Mouse (Mus musculus): ENCODE data around the gene Gtsf1. TPM values are rescaled to one million over a fixed set of nuclear protein-coding genes. Genes with fewer than 3 reads are reported as not detected.

Gene Gtsf1
- not detected in 2 replicates for polyA plus RNA-seq (2012; ENCODE audit: insufficient read depth, insufficient read length, missing spikeins)

DNA sequence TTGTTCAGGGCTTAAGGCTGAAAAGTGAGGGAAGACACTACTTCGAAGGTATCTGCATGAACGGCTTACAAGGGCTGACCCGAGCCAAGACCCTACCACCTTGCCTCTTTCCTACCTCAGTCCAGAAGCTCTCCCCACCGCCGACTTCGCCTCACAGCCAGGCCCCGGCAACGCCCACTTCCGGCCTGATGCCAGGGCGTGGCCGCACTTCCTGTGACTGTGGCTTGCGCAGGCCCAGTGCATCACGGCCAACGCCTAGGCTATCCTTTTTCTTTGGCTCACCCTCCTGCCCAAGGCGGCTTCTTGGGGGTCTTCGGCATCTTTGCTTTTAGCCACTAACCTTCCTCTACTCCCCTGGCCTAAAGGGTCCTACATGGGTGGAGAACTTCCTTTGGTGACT, at the start of gene Gtsf1:
Gene Gtsf1, minus strand, starts transcription at position 230 of the 400 bp plus-strand sequence.
- no peaks in the 10 kb centered on the region for H3K4me1 ChIP-seq (ENCODE audit: control insufficient read depth, insufficient read depth, low read length)
- no peak within 1 kb of the TSS for H3K27ac ChIP-seq (ENCODE audit: insufficient read depth, low read depth, low read length)
- TF ChIP-seq CTCF (IDR thresholded peaks at IDR 0.05; ENCODE audit: low read depth, low read length) (no peak), POLR2A (IDR thresholded peaks at IDR 0.05; ENCODE audit: borderline replicate concordance, low read depth, low read length) (no peak)
- no peak within 1 kb of the TSS for H3K4me3 ChIP-seq (ENCODE audit: insufficient read depth, low read length)

DNA sequence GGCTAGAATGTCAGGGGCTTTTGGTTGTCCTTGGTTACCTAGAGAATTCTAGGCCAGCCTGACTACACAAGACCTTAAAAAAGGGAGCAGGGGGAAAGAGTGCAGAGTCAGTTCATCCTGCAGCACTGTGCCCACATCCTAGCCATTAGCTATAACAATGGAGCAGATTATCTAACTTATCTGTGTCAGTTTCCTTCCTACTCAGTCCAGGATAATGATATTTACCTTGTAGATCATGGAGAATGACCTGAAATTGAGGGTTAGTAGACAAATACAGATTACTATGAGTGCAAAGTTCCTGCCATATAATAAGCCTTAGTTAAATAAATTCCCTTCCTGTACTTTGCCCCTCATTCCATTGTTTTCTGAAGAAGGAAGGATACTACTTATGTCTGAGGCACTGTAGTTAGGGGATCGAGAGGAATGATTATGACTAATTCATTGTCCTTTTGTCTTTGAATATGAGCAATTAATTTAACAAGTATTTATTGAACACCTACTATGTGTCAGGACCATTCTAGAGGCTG, 48.9 kb upstream of the Gtsf1 start:
- H3K27ac ChIP-seq (ENCODE audit: insufficient read depth, low read depth, low read length): no peak overlapping the region
- no peak for TF ChIP-seq CTCF (IDR thresholded peaks at IDR 0.05; ENCODE audit: low read depth, low read length)
- TF ChIP-seq POLR2A (IDR thresholded peaks at IDR 0.05; ENCODE audit: borderline replicate concordance, low read depth, low read length): no peak

DNA sequence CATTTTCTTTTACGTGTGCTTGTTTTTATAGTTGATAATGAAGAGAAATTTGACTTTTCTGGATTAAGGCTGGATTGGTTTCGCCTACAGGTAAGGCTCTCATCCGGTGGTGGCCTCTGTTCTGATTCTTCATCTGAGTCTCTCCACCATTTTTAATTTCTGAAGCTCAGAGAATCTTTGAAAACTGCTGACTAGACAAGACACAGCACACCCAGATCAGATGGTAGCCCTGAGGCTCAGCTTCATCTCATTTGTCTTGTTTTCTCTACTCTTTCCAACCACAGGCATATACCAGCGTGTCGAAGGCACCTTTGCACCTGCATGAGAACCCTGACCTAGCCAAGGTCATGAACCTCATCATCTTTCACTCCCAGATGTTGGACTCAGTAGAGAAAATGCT, 43.5 kb upstream of the Gtsf1 start:
- TF ChIP-seq CTCF (IDR thresholded peaks at IDR 0.05; ENCODE audit: low read depth, low read length) (no peak), POLR2A (IDR thresholded peaks at IDR 0.05; ENCODE audit: borderline replicate concordance, low read depth, low read length) (no peak)
- no peak overlapping the region for H3K4me3 ChIP-seq (ENCODE audit: insufficient read depth, low read length)
- H3K4me1 ChIP-seq (ENCODE audit: control insufficient read depth, insufficient read depth, low read length): peaks cover 29% of the 10 kb centered on the region
- H3K27ac ChIP-seq (ENCODE audit: insufficient read depth, low read depth, low read length): no peak overlapping the region

More for the DNA sequence above, 48.9 kb upstream of the Gtsf1 start:
- Histone ChIP-seq H3K4me3 (ENCODE audit: insufficient read depth, low read length) (no peak overlapping the region), H3K4me1 (ENCODE audit: control insufficient read depth, insufficient read depth, low read length) (peaks cover 13% of the 10 kb centered on the region)

GRCm38 (mm10) chr15:103473182-103473581, 42.9 kb upstream of the Gtsf1 start:
- Histone ChIP-seq H3K4me3 (ENCODE audit: insufficient read depth, low read length) (no peak overlapping the region), H3K27ac (ENCODE audit: insufficient read depth, low read depth, low read length) (no peak overlapping the region), H3K4me1 (ENCODE audit: control insufficient read depth, insufficient read depth, low read length) (peaks cover 29% of the 10 kb centered on the region)
- no peak for TF ChIP-seq CTCF (IDR thresholded peaks at IDR 0.05; ENCODE audit: low read depth, low read length)

DNA sequence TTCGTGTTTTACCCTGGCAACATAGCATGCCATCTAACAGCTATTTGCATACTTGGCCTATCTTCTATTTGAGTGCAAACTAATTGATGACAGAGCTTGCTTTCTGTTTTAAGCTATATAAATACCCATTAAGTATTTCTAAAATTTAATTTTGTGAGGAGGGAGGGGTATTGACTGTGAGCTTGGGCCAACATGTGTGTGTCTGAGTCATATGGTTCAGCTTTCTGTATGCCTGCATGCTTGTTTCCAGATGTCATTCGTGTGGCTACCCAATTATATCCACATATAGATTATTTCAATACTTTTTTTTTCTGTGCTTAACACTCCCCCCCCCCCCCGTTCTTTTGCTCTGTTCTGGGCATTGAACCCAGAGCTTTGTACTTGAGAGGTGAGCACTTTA, 42.0 kb upstream of the Gtsf1 start:
- Histone ChIP-seq H3K4me3 (ENCODE audit: insufficient read depth, low read length) (no peak overlapping the region), H3K4me1 (ENCODE audit: control insufficient read depth, insufficient read depth, low read length) (peaks cover 29% of the 10 kb centered on the region), H3K27ac (ENCODE audit: insufficient read depth, low read depth, low read length) (no peak overlapping the region)
- no peak for TF ChIP-seq POLR2A (IDR thresholded peaks at IDR 0.05; ENCODE audit: borderline replicate concordance, low read depth, low read length)
- TF ChIP-seq CTCF (IDR thresholded peaks at IDR 0.05; ENCODE audit: low read depth, low read length): no peak

DNA sequence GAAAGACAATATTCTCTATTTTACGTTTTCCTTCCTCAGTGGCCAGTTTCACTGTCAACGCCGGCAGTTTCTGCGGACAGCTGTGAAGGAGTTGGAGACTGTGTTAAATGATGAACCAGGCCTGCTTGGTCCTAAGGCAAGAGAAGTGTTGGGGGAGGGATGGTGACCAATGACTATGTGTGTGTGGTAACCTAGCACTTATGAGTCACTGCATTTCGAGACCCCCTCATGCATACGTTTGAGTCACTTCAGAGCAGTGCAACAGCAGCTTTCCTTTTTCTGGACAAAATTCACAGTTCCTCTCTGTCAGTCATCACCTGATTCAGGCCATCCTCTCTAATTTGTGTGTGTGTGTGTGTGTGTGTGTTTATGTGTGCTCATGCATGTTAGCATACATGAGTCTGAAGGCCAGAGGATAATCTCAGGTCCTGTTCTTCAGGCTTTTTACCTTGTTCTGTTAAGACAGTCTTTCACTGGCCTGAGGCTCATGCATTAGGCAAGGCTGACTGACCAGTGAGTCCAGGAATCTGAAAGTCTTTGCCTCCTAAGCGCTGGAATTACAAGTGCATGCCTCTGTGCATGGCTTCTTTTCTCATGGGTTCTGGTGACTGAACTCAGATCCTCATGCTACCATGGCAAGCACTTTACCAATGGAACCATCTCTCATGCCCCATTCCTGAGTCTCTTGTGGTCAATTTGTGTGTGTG, 41.4 kb upstream of the Gtsf1 start:
- Histone ChIP-seq H3K27ac (ENCODE audit: insufficient read depth, low read depth, low read length) (0 out of 2 replicates have a peak overlapping the region, but pooled peaks have one; percentile 7), H3K4me1 (ENCODE audit: control insufficient read depth, insufficient read depth, low read length) (peaks cover 33% of the 10 kb centered on the region), H3K4me3 (ENCODE audit: insufficient read depth, low read length) (no peak overlapping the region)
- TF ChIP-seq CTCF (IDR thresholded peaks at IDR 0.05; ENCODE audit: low read depth, low read length): no peak
- no peak for TF ChIP-seq POLR2A (IDR thresholded peaks at IDR 0.05; ENCODE audit: borderline replicate concordance, low read depth, low read length)

- no peak for TF ChIP-seq POLR2A (IDR thresholded peaks at IDR 0.05; ENCODE audit: borderline replicate concordance, low read depth, low read length)
- TF ChIP-seq CTCF (IDR thresholded peaks at IDR 0.05; ENCODE audit: low read depth, low read length): no peak
- no peak overlapping the region for H3K4me3 ChIP-seq (ENCODE audit: insufficient read depth, low read length)
- H3K27ac ChIP-seq (ENCODE audit: insufficient read depth, low read depth, low read length): peak overlapping the region; percentile 75
- H3K4me1 ChIP-seq (ENCODE audit: control insufficient read depth, insufficient read depth, low read length): peaks cover 40% of the 10 kb centered on the region
Measured at GRCm38 (mm10) chr15:103462539-103463261, 32.4 kb upstream of the Gtsf1 start.

- H3K4me3 ChIP-seq (ENCODE audit: insufficient read depth, low read length): peak overlapping the region; percentile 95
- peaks cover 9% of the 10 kb centered on the region for H3K4me1 ChIP-seq (ENCODE audit: control insufficient read depth, insufficient read depth, low read length)
- H3K27ac ChIP-seq (ENCODE audit: insufficient read depth, low read depth, low read length): peak overlapping the region; percentile 84
- no peak for TF ChIP-seq POLR2A (IDR thresholded peaks at IDR 0.05; ENCODE audit: borderline replicate concordance, low read depth, low read length)
- TF ChIP-seq CTCF (IDR thresholded peaks at IDR 0.05; ENCODE audit: low read depth, low read length): no peak
Measured at GRCm38 (mm10) chr15:103454449-103454848, 24.2 kb upstream of the Gtsf1 start.

- peak within 1 kb of the TSS; percentile 95 for H3K4me3 ChIP-seq (ENCODE audit: insufficient read depth, low read length)
- no peak for TF ChIP-seq POLR2A (IDR thresholded peaks at IDR 0.05; ENCODE audit: borderline replicate concordance, low read depth, low read length)
- no peak for TF ChIP-seq CTCF (IDR thresholded peaks at IDR 0.05; ENCODE audit: low read depth, low read length)
- peaks cover 5% of the 10 kb centered on the region for H3K4me1 ChIP-seq (ENCODE audit: control insufficient read depth, insufficient read depth, low read length)
- H3K27ac ChIP-seq (ENCODE audit: insufficient read depth, low read depth, low read length): peak within 1 kb of the TSS; percentile 84
Measured at GRCm38 (mm10) chr15:103453551-103454218, 23.4 kb upstream of the Gtsf1 start, which contains the start of gene Nckap1l. Nckap1l (plus strand) TSS chr15:103453794.

Data from bone marrow macrophage, adult 2 months (primary cell).